Mouse (Mus musculus) kidney, adult 18-20 months (tissue): ENCODE data around the gene Tmem147.

Experiments
- DNase-seq: peaks from one replicate; pipeline ENCODE4 v3.0.0; 2021

The Tmem147 gene

GRCm38 (mm10) chr7:30723274-30723953 lies 5.9 kb downstream of the Tmem147 start:
- no peak for DNase-seq

GRCm38 (mm10) chr7:30721286-30721685 lies 8.1 kb downstream of the Tmem147 start:
- DNase-seq: no peak

DNA sequence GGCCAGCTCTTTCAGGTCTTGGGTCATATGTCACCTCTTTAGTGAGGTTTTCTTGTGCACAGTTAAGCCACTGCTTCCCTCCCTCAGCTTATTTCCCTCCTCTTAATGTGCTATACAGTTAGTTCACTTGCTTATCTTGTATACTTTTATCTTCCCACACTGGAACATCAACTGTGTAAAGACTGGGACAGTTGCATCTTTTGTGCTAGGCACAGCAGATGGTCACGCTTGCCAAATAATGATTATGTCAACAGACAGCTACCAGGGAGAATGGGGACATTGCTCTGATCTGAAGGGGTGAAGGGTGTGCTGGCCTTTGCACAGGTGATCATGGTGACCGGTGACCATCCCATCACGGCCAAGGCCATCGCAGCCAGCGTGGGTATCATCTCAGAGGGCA lies 9.7 kb downstream of the Tmem147 start:
- DNase-seq: no peak

DNA sequence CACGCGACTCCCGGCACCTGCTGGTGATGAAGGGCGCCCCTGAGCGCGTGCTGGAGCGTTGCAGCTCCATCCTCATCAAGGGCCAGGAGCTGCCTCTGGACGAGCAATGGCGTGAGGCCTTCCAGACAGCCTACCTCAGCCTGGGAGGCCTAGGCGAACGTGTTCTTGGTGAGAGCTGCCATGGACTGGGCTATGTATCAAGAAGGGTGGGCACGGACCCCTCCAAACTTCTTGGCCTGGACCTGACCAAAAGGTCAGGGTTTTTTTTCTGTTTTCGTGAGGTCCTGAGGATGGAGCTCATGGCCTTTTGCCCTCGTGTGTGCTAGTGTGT lies 11.7 kb downstream of the Tmem147 start:
- DNase-seq: no peak

- DNase-seq: peak; percentile 26
Observed at GRCm38 (mm10) chr7:30717006-30717715, 12.2 kb downstream of the Tmem147 start.

DNA sequence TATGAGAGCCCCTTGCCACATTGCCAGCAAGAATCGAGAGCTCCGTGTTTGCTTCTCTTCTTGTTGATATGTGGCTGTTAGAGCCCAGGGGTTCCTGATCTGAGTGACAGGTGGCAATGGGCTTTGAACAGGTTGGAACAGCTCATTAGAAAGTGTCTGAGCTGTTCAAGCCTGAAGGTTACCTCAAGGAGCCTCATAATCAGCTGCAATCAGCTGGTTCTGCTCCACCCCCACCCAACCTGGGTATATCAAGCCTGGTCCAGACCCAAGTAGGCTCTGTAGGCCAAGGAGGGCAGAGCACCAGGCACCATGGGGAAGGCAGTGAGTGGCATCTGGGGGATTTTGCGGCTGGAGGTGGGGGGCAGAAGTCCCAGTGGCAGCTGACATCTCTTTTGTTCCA lies 17.4 kb downstream of the Tmem147 start, which contains the start of gene Atp4a:
Atp4a (plus strand) TSS at position 268 of the 400 bp plus-strand sequence.
- no peak for DNase-seq

GRCm38 (mm10) chr7:30707441-30707840 lies 21.9 kb downstream of the Tmem147 start:
- DNase-seq: no peak

- no peak for DNase-seq
Observed at GRCm38 (mm10) chr7:30706214-30706882, 23.0 kb downstream of the Tmem147 start.

DNA sequence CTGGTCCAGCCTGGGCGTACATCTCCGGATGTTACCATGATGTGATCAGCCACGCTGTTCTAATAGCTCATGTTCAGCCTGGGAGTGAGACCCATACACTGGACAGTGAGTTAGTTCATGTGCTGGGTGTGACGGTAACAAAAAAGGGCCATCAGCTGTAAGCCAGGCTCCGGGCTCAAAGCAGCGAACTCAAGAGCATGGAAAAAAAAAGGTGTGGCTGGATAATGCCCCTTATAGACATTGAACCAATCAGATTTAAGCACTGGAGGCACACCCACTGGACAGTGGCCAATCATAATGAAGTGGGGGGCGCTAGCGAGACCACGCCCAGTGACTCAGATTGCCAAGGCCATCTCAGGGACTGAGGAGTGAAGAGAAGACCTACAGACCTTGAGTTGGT lies 30.8 kb downstream of the Tmem147 start, which contains the start of gene 2200002J24Rik:
2200002J24Rik (plus strand) TSS at position 338 of the 400 bp plus-strand sequence.
- DNase-seq: no peak

- DNase-seq: no peak
Observed at GRCm38 (mm10) chr7:30698101-30698500, 31.2 kb downstream of the Tmem147 start.

GRCm38 (mm10) chr7:30688325-30688724 lies 41.0 kb downstream of the Tmem147 start:
- DNase-seq: no peak

GRCm38 (mm10) chr7:30683425-30683824 lies 45.9 kb downstream of the Tmem147 start:
- DNase-seq: no peak

- DNase-seq: no peak
Observed at GRCm38 (mm10) chr7:30681897-30682296, 47.4 kb downstream of the Tmem147 start.

- DNase-seq: no peak
Observed at GRCm38 (mm10) chr7:30678263-30678975, 50.9 kb downstream of the Tmem147 start.
